Mouse (Mus musculus): ENCODE data around the gene Ankrd44.

GRCm38 (mm10) chr1:54665582-54666405, 260.4 kb downstream of the Ankrd44 start:
- TF ChIP-seq CTCF (IDR thresholded peaks at IDR 0.05; ENCODE audit: low read depth, low read length) = peak; percentile 65
- no peak for TF ChIP-seq TAL1 (conservative IDR thresholded peaks at IDR 0.05; ENCODE audit: low read depth, low read length)
- no peak for TF ChIP-seq POLR2AphosphoS5 (IDR thresholded peaks at IDR 0.05; ENCODE audit: insufficient replicate concordance, low read depth, low read length)
- TF ChIP-seq GATA1 (IDR thresholded peaks at IDR 0.05; ENCODE audit: borderline replicate concordance, low read length) = no peak
- no peak for TF ChIP-seq GATA2 (IDR thresholded peaks at IDR 0.05; ENCODE audit: borderline replicate concordance, low read depth, low read length)

Data from G1E (cell line).